Mouse (Mus musculus) heart, postnatal 0 days (tissue): ENCODE measurements around the gene Nlrc5. TPM values are rescaled to one million over a fixed set of nuclear protein-coding genes. Genes with fewer than 3 reads are reported as not detected.

ENCODE experiments used
- ATAC-seq: fragments of 200-750 bp; cut with Nextera tagmentation; 2 replicates; pipeline ENCODE4 v1.8.0; 2017; ENCODE audit warnings: low read depth, moderate number of reproducible peaks, moderate library complexity; ENCODE audit not compliant: insufficient read depth
- DNase-seq: peaks from one replicate; pipeline ENCODE4 v3.0.0-alpha.2; 2016; ENCODE audit warnings: low spot score
- H3K27ac ChIP-seq: fragments of 300-500 bp; sonication (generic); 2 replicates; pipeline ENCODE4 v1.5.1; 2014; ENCODE audit warnings: low read depth, mild to moderate bottlenecking
- H3K27me3 ChIP-seq: fragments of 300-500 bp; sonication (generic); 2 replicates; pipeline ENCODE4 v1.6.1; 2014; ENCODE audit warnings: low read length, mixed read lengths; ENCODE audit not compliant: control insufficient read depth, insufficient read depth
- H3K36me3 ChIP-seq: fragments of 300-500 bp; sonication (generic); replicated peaks from 2 replicates; pipeline ENCODE4 v1.6.1; 2014; ENCODE audit warnings: low read length, mixed read lengths; ENCODE audit not compliant: control insufficient read depth, insufficient read depth
- H3K4me1 ChIP-seq: fragments of 300-500 bp; sonication (generic); 2 replicates; pipeline ENCODE4 v1.6.1; 2014; ENCODE audit warnings: antibody characterized with exemption; ENCODE audit not compliant: control insufficient read depth, insufficient read depth
- H3K4me2 ChIP-seq: fragments of 300-500 bp; sonication (generic); 2 replicates; pipeline ENCODE4 v1.6.1; 2014; ENCODE audit warnings: low read depth, mild to moderate bottlenecking, low read length, moderate library complexity
- H3K4me3 ChIP-seq: fragments of 300-500 bp; sonication (generic); 2 replicates; pipeline ENCODE4 v1.5.1; 2014; ENCODE audit warnings: low read depth, low read length
- H3K9ac ChIP-seq: fragments of 300-500 bp; sonication (generic); replicated peaks from 2 replicates; pipeline ENCODE4 v1.6.1; 2014; ENCODE audit warnings: low read depth, low read length, mixed read lengths
- H3K9me3 ChIP-seq: fragments of 300-500 bp; sonication (generic); replicated peaks from 2 replicates; pipeline ENCODE4 v1.6.1; 2016; ENCODE audit warnings: low read length; ENCODE audit not compliant: control insufficient read depth
- CTCF ChIP-seq: IDR thresholded peaks from 2 replicates; pipeline ENCODE4 v1.5.1; 2016; ENCODE audit warnings: antibody characterized with exemption, control low read depth, low read depth
- EP300 ChIP-seq: IDR thresholded peaks from 2 replicates; pipeline ENCODE4 v1.6.1; 2016; ENCODE audit warnings: antibody characterized with exemption, low read depth
- WGBS: fragments of 180-500 bp; shearing (Covaris S2); extraction: QIAGEN DNeasy Blood & Tissue Kit; methylation state at CpG from one replicate; pipeline ENCODE4 v1.1.7; 2014; 5-methylcytosine and 5-hydroxymethylcytosine counted together
- polyA plus RNA-seq: library from polyadenylated mRNA; unstranded; fragments of >200 nt; fragmentation: Nextera tagmentation; extraction: Ambion mirVana; gene quantifications from 2 replicates; pipeline ENCODE4 v1.2.1, GENCODE M21; 2015
- total RNA-seq: library from RNA; depleted of rRNA; stranded (reverse); fragments of >200 nt; gene quantifications from 2 replicates; pipeline ENCODE4 v1.2.3, GENCODE M21; 2014; ENCODE audit warnings: low replicate concordance

Nlrc5 gene
- total and polyA plus RNA-seq, 2 experiments from 2014 or later, result 0.11 to 3.1 TPM

DNA sequence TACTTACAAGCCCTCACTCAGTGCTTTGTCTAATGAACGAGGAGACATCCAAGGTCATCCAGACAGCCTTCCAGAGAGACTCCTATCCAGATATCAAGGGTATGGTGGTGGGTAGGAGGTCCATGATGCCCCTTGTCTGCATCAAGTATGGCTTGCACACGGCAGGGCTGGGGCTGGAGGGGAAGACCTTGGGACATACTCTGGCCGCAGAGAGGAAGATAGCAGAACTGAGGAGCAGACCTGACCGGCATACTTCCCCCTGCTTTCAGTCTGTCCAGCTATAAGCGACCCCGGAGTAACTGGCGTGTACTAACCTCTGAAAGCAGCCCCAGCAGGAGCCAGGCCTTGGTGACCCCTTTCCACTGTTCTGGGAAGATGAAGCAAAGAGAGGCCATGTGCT is 24.6 kb upstream of the Nlrc5 start:
- H3K4me2 ChIP-seq, result no peak overlapping the region
- ATAC-seq (no peak), DNase-seq (no peak)
- no peak overlapping the region for H3K4me3 ChIP-seq
- H3K9me3 ChIP-seq, result no peaks in the 10 kb centered on the region
- H3K27ac ChIP-seq, result no peak overlapping the region
- peaks cover 9% of the 10 kb centered on the region; the same call in 1 of the 2 replicates for H3K4me1 ChIP-seq
- TF ChIP-seq EP300 (no peak), CTCF (no peak)
- H3K9ac ChIP-seq, result no peak overlapping the region
- H3K27me3 ChIP-seq, result no peaks in the 10 kb centered on the region
- 85% methylated on average over 7 of the region's 7 CpGs for WGBS
- no peaks in the 10 kb centered on the region for H3K36me3 ChIP-seq

DNA sequence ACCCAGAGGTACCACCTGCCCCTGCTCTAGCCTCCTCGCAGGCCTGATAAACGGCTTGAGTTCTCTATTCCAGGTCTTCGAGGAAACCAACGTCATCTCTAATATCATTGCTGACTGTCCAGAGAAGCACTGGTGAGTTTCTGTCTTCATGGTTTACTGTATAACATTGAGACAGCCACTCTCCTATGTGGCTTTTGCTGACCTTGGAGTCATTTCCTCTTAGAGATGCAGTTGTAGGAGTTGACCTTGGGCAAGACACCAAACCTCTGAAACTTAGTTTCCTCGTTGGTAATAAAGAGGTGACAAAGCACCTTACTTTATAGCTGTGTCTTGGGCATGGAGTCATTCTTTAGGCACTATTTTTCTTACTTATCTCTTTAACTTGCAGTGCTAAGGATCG is 21.6 kb upstream of the Nlrc5 start:
- DNase-seq (no peak), ATAC-seq (no peak)
- Histone ChIP-seq H3K4me1 (peaks cover 9% of the 10 kb centered on the region; the same call in 1 of the 2 replicates), H3K27me3 (no peaks in the 10 kb centered on the region), H3K4me2 (no peak overlapping the region), H3K4me3 (no peak overlapping the region), H3K27ac (no peak overlapping the region), H3K9ac (no peak overlapping the region), H3K9me3 (no peaks in the 10 kb centered on the region), H3K36me3 (no peaks in the 10 kb centered on the region)
- 72% methylated on average over 6 of the region's 6 CpGs for WGBS
- TF ChIP-seq EP300 (no peak), CTCF (no peak)

DNA sequence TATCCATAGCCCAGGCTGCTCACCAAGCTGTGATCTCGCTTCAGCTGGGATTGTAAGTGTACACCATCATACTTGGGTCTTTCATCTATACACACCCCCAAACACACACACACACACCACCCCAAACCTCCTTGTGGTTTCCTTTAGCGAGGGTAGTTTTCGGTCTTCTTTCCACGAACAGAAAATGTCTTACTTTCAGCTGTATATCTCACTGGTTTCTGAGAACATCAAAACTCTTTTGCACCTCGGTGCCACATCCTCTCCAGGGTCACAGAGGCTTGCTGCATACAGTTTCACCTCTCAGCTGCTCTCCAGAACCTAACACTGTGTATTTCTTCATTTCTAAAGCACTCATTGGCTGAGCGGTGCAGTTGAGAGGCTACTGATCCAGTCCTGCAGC is 20.6 kb upstream of the Nlrc5 start:
- no peak for TF ChIP-seq CTCF
- TF ChIP-seq EP300, result no peak
- DNase-seq (no peak), ATAC-seq (no peak)
- Histone ChIP-seq H3K36me3 (no peaks in the 10 kb centered on the region), H3K9me3 (no peaks in the 10 kb centered on the region), H3K27ac (no peak overlapping the region), H3K9ac (no peak overlapping the region), H3K4me1 (peaks cover 6% of the 10 kb centered on the region; the same call in 1 of the 2 replicates), H3K4me3 (no peak overlapping the region), H3K4me2 (no peak overlapping the region), H3K27me3 (no peaks in the 10 kb centered on the region)
- WGBS, result 78% methylated on average over 6 of the region's 6 CpGs

DNA sequence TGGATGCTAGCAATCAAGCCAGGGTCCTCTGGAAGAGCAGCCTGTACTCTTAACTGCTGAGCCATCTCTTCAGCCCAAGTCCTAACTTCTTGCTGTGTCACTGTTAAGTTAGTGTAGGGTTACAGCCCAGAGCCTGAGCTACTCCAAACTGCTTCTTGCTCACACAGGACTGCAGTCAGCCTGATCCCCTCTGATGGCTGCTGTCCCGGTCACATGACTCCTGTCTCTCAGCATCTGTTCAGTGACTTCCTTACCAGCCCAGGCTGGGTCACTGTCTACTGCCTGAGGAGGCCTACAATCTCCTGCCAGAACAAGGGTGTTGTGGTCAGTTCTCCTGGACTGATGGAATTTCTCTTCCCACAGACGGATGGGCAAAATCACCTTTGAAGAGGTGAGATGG is 18.9 kb upstream of the Nlrc5 start:
- Histone ChIP-seq H3K27ac (no peak overlapping the region), H3K4me2 (no peak overlapping the region), H3K4me1 (no peaks in the 10 kb centered on the region), H3K9ac (no peak overlapping the region), H3K36me3 (no peaks in the 10 kb centered on the region), H3K9me3 (no peaks in the 10 kb centered on the region), H3K27me3 (no peaks in the 10 kb centered on the region), H3K4me3 (no peak overlapping the region)
- ATAC-seq (no peak), DNase-seq (no peak)
- TF ChIP-seq EP300 (no peak), CTCF (no peak)
- 65% methylated on average over 2 of the region's 2 CpGs for WGBS

DNA sequence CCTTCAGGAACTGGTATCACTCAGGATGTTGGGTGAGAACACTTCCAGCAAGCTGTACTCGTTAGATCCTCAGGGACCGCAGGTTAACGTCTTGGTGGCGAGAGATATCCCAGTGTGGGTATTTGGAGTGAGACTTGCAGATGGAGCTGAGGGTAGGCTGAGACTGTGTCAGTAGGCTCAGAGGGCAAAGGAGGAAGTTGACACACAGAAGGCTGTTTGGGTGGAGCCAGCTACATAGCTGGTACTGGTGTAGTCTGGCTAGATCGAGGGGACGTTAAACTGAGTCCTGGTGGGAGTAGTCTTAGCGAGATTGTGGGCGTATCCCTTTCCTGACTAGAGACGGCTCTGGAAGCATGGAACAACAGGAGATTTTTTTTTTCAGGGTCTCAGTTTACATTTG is 16.1 kb upstream of the Nlrc5 start:
- Histone ChIP-seq H3K4me2 (no peak overlapping the region), H3K9me3 (no peaks in the 10 kb centered on the region), H3K27ac (no peak overlapping the region), H3K36me3 (no peaks in the 10 kb centered on the region), H3K4me1 (no peaks in the 10 kb centered on the region), H3K4me3 (no peak overlapping the region), H3K9ac (no peak overlapping the region), H3K27me3 (no peaks in the 10 kb centered on the region)
- WGBS, result 64% methylated on average over 9 of the region's 9 CpGs
- TF ChIP-seq EP300 (no peak), CTCF (no peak)
- ATAC-seq, result no peak
- DNase-seq, result no peak

DNA sequence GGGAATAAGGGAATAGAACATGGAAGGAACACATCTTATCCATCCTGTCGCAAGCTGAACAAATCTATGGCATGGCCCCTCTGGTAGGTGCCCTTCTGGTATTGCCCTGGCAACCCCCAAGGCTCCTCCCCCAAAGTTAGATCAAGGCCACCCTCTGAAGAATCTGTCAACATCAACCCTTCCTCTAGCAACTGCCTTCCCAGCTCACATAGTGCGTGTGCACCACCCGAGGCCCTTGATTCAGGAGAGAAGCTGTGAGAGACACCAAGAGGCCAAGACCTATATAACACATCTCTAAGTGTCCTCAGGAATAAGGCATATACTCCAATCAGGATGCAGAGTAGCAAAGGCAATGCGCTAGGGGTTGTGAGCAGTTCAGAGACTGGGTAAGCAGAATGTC is 11.9 kb upstream of the Nlrc5 start:
- H3K4me1 ChIP-seq, result no peaks in the 10 kb centered on the region
- no peak for ATAC-seq
- no peaks in the 10 kb centered on the region for H3K36me3 ChIP-seq
- no peak overlapping the region for H3K27ac ChIP-seq
- no peaks in the 10 kb centered on the region for H3K27me3 ChIP-seq
- TF ChIP-seq CTCF, result no peak
- no peak for TF ChIP-seq EP300
- H3K9ac ChIP-seq, result no peak overlapping the region
- H3K4me3 ChIP-seq, result no peak overlapping the region
- WGBS, result 84% methylated on average over 4 of the region's 4 CpGs
- DNase-seq, result no peak
- H3K4me2 ChIP-seq, result no peak overlapping the region
- no peaks in the 10 kb centered on the region for H3K9me3 ChIP-seq
